Mouse (Mus musculus) left cerebral cortex, postnatal 4 days (tissue): ENCODE results near the gene Tmem123. TPM values are rescaled to one million over a fixed set of nuclear protein-coding genes. Genes with fewer than 3 reads are reported as not detected.

Experiments used
- DNase-seq: peaks from one replicate; pipeline ENCODE4 v3.0.0-alpha.2; 2022
- intact Hi-C: fragments of 180-260 bp; cut with DNase I; formaldehyde crosslinking; loops from one replicate; pipeline ENCODE4 v1.15.1; 2025
- total RNA-seq, 2 experiments: library from RNA; stranded (reverse); gene quantifications; 2 replicates each; pipeline ENCODE4 v1.2.3; 2021

Tmem123 gene
- total RNA-seq = 10 to 100 TPM in 1 of 2 experiments, 1 to 10 TPM in 1; 9.6 to 10.1 TPM

DNA sequence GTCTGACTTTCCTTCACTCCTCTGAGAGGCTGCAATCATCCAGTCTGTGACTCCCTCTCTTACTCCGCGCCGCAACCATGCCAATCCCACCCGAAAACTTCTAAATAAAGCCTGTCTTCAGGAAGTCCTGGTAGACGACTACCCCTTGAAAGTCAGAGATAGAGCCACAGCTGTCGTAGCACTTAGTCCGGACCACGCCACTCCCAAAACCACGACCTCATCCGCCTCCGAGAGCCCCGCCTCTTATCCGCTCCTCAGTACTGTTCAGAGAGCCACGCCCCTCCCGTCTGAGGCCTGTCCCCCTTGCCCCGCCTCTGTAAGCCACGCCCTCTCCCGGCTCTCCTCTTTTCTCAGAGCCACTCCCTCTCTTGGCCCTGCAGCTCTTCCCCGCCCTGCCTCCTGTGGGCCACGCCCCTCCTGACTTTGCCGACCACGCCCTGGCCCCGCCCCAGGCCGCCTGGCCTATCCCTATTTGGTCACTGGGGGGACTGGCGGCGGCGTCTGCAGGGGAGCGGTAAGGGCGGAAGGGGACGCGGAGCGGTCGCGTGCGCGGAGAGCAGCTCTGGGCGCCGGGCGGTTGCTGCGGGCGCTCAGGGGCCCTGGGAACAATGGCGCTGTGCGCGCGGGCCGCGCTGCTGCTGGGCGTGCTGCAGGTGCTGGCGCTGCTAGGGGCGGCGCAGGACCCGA, at the start of gene Tmem123:
TSS of gene Tmem123 (plus strand) at position 428 of the 687 bp plus-strand sequence.
- DNase-seq = peak; percentile 98
- intact Hi-C loops = no loop called here

- peak; percentile 8 for DNase-seq
- intact Hi-C loops = loop anchor here (1.0 to 10.0 kb wide), 2 partner anchors 141 to 183 kb away; no protein-coding TSS in a partner anchor
These were observed 49.6 kb upstream of the Tmem123 start for GRCm38 (mm10) chr9:7714062-7714907.

- DNase-seq = no peak
- intact Hi-C loops = loop anchor here (1.0 to 10.0 kb wide), 2 partner anchors 140 to 182 kb away; no protein-coding TSS in a partner anchor
These were observed 49.0 kb upstream of the Tmem123 start for GRCm38 (mm10) chr9:7714908-7715175.

GRCm38 (mm10) chr9:7721543-7721942, 42.3 kb upstream of the Tmem123 start:
- intact Hi-C loops = no loop called here
- no peak for DNase-seq

GRCm38 (mm10) chr9:7728997-7729396, 34.8 kb upstream of the Tmem123 start:
- no peak for DNase-seq
- intact Hi-C loops = no loop called here

GRCm38 (mm10) chr9:7742696-7743095, 21.1 kb upstream of the Tmem123 start:
- DNase-seq = no peak
- intact Hi-C loops = no loop called here

- intact Hi-C loops = no loop called here
- DNase-seq = no peak
These were observed 19.7 kb upstream of the Tmem123 start for GRCm38 (mm10) chr9:7744156-7744555.

DNA sequence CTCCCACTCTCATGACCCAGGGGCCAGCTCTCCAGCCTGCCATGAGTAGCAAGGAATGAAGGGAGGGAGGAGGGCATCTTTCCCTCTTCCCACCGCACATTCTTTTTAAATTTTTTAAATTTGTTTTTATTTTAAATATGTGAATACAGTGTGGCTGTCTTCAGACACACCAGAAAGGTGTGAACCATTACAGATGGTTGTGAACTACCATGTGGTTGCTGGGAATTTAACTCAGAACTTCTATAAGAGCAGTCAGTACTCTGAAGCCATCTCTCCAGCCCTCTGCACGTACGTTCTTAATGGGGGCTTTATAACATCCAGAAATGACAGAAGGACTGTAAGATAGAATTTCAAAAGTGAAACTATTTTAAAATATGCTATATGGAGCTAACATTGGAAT, 15.0 kb upstream of the Tmem123 start:
- no peak for DNase-seq
- intact Hi-C loops = no loop called here

- intact Hi-C loops = no loop called here
- DNase-seq = no peak
These were observed 14.3 kb upstream of the Tmem123 start for GRCm38 (mm10) chr9:7749537-7749936.

- no peak for DNase-seq
- intact Hi-C loops = no loop called here
These were observed 7.9 kb upstream of the Tmem123 start for GRCm38 (mm10) chr9:7755889-7756423.

DNA sequence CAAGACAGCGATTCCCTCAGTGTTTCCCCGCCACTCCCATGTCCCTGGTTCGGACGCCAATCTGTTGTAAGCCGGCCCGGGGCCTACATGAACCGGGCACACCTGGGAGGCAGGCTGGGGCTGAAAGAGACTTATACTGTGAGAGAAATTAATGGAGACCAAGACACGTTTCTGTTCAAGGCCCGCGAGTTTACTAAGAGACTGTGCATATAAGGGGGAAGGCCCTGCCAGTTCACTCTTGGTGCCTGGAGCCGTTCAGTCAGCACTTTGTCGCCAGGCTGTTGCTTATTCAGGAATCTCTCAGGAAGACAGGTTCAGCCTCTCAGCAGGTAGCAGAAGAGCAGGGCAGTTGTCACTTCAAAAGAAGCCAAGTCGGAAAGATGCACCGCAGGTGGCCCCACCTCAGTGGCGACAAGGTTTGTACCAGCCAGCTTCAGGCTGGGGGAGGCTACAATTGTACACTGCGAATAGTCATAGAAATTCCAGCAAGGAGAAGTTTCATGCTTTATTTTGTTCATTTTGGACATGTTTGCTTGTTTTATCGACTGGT, 1.9 kb upstream of the Tmem123 start:
- no peak for DNase-seq
- intact Hi-C loops = no loop called here

- intact Hi-C loops = no loop called here
- DNase-seq = no peak
These were observed 1.1 kb upstream of the Tmem123 start for GRCm38 (mm10) chr9:7762741-7763140.

DNA sequence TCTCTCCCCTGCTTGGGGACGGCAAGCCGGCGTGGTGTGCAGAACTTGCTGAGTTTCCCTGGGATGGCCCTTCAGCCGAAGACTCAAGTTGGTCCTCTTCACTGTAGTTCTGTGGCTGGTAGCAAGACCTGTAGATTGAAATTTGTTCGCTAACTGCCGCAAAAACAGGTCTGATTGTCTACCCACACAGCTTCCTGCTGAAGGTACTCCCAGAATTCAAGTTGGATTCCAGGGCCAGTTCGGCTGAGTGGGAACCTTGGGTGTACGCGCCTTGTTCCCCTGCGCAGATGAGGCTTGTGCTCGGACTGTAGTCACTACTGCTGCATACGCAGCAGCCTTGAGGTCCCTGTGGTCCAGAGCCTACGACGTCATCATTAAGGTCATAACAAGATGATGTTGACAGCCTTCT, 626 bp downstream of the Tmem123 start:
- intact Hi-C loops = no loop called here
- DNase-seq = peak; percentile 12

DNA sequence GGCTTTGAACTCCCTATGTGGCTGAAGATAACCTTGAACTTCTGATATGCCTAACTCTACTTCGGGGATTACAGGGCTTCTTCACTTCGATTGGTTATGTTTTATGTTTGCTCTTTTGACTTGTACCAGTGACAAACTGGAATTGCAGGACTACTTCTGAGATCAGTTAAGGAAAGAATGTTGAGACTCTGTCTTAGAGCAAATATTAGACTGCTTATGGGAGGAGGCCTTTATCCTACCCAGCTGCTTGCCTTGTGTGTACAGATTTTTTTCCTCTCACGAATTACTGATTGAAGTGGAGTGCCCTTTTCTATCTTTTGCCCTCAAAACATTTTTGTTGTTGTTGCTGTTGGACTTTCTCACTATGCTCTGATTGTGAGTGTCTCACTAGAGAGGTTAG, 1.4 kb downstream of the Tmem123 start:
- intact Hi-C loops = no loop called here
- DNase-seq = no peak

DNA sequence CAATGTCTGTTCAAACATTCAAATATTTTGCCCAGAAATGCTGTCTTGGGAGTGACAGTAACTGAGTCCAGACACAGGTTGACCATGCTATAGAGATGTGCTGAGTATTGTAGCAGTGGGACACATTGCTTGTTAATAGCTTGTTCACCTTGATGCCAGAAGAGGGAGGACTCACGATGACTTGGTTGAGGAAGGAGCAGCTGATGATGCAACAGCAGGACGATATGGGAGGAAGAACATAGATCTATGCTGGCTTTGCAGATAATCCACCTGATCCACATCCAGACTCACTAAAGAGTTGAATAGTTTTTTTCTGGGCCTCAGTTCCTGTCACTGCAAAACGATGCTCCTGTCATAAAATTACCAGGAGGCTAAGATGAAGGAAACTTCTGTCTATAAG, 2.7 kb downstream of the Tmem123 start:
- intact Hi-C loops = no loop called here
- no peak for DNase-seq

DNA sequence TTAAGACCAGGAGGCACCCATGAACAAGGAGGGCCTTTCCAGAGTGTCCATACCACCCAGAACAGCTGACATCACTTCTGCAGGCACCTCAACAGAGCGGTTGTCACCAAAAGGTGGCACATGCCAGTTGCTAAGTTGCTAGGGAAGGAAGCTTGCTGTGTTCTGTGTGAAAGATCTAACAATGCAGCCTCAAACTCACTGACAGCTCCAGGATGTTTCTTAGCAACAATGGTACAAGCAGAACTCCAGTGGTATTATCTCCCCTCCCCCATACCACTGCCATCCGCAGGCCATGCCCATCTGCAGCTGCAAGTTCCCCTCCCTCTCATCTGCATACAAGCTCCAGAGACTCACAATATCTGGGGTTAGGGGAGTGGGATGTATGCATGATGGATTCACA, 3.7 kb downstream of the Tmem123 start:
- intact Hi-C loops = no loop called here
- DNase-seq = no peak

DNA sequence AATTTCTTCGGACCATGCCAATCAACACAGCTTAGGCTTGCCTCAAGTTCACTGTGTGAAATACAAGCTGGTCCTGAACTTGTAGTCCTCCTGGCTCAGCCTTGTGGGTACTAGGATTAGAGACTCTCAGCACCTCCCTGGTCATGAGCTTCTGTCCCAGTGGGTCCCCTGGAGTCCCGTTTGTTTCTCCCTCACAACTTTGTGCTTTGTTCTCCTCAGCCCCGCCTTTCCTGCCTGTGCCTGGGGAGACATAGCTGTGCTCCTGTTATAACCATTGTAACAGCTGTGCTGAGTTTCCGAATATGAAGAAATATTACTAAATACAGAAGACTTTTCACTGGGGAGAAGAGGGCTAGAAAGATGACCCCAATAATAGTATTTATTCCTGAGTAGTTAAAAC, 5.2 kb downstream of the Tmem123 start:
- no peak for DNase-seq

DNA sequence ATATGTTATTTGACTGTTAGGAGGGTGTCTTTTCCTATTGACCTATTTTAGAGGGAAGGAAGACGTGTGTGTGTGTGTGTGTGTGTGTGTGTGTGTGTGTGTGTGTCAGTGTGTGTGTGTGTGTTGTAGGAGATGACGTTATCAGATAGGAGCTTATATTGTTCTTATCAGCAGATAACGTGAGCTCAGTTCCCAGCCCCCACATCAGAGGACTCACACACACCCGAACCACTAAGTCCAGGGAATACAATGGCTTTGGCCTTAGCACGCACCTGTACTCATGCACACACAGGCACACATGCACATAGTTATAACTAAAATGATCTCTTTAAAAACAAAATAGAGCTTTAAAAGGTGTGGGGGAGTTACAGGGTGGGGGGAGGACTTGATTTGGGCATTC, 5.7 kb downstream of the Tmem123 start:
- DNase-seq = no peak
- intact Hi-C loops = no loop called here

More for the DNA sequence above, 5.2 kb downstream of the Tmem123 start:
- intact Hi-C loops = no loop called here

- intact Hi-C loops = no loop called here
- no peak for DNase-seq
These were observed 8.5 kb downstream of the Tmem123 start for GRCm38 (mm10) chr9:7772361-7772760.

- intact Hi-C loops = no loop called here
These were observed 9.1 kb downstream of the Tmem123 start for GRCm38 (mm10) chr9:7772773-7773454.

DNA sequence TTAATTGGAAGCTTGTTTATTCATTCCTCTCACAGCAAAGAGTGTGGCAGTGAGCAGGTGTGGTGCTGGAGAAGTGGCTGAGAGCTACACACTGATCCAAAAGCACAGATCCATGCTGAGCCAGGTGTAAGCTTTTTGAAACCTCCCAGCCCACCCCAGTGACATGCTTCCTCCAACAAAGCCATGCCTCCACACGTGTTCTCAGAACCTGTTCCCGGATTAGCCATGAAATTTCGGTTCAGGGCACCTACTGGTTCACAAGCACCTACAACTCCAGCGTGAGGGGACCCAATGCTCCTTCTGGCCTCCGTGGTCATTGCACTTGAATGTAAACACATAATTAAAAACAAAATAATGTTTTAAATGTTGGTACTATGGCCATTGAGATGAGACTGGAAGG, 9.8 kb downstream of the Tmem123 start:
- intact Hi-C loops = no loop called here

More at GRCm38 (mm10) chr9:7772773-7773454, 9.1 kb downstream of the Tmem123 start:
- DNase-seq = no peak

More for the DNA sequence above, 9.8 kb downstream of the Tmem123 start:
- DNase-seq = no peak
